Mouse (Mus musculus): ENCODE measurements at regions not wholly inside any gene's neighbourhood (a gene's known extent, or its start where the extent isn't known, plus 50 kb on each side); places are given as distances from the start of the nearest gene placed in this dataset.

DNA sequence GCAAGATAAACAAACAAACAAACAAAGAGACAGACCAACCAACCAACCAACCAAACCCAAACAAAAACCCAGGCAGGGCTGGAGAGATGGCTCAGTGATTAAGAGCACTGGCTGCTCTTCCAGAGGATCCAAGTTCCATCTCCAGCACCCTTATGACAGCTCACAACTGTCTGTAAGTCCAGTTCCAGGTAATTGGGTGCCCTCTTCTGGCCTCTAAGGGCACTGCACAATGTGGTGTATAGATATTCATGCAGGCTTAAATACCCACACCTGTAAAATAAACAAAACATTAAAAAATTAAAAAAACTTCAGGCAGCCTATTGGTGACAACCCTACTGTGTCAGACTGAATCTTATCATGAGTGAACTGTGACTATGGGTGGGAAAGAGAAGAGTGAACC lies 222.4 kb upstream of the Eif4g2 start:
- no peak for TF ChIP-seq CTCF (IDR thresholded peaks at IDR 0.05; ENCODE audit: insufficient read depth, low read depth, low read length)
- no peak for TF ChIP-seq POLR2A (IDR thresholded peaks at IDR 0.05; ENCODE audit: insufficient read depth, low read depth, low read length)
